Comparison of ENCODE assay signal across 16 mouse cellular contexts in the genomic region with DNA sequence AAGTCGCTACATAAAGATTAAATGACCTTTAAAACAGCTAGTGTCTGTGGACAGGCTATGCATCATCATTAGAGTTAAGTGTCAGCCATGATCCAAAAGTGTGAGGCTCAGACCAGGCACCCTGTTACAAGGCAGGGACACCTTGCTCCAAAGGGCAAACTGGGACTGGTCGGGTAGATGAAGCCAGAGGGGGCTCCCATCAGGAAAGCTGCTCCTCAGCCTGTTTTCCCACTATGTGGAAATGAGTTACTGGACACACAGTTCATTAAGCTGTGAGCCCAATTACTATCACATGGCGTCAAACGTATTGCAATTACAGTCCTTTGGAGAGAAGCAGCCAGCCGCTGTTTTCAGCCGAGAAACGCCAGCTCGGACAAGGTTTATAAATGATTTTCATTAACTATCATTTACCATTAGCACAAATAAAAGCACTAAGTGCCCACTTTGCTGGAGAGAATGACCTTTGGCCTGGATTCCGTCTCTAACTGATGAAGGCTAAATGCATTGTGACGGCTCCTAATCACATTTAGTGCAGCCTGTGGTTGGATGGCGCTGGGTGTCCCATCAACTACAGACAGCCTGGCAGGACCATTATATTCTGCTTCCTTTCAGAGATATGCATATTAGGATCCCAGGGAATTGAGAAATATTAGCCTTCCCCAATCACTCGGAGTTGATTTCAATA.
A peak's percentile ranks its signal among the peaks of the same experiment; 100 is the strongest.
DNase-seq lines count a peak whose midpoint lies in the region; ATAC-seq lines count a peak whose summit lies in the region.
"Had no signal": no experiment of that assay in that cellular context is flagged by ENCODE, and none has a peak within 500 bp of the region (broad histone marks: within the 10 kb centered on the region; RNA-seq: fewer than 3 reads in every experiment).

No protein-coding gene starts in this region.

- no peak overlapping the region for H3K4me3 ChIP-seq in forebrain, embryonic 12.5 days (replicated peaks)
- H3K4me3 ChIP-seq in forebrain, embryonic 10.5 days: no peak overlapping the region
- no peak overlapping the region for H3K4me3 ChIP-seq in hindbrain, embryonic 10.5 days
- no peak overlapping the region for H3K4me3 ChIP-seq in midbrain, embryonic 13.5 days (replicated peaks)
- H3K4me3 ChIP-seq in heart, embryonic 12.5 days: no peak overlapping the region
- H3K4me3 ChIP-seq: embryonic facial prominence, embryonic 13.5 days; liver, embryonic 15.5 days had no signal

- no peak overlapping the region for H3K27ac ChIP-seq in forebrain, embryonic 12.5 days
- H3K27ac ChIP-seq in forebrain, embryonic 10.5 days: no peak overlapping the region
- no peak overlapping the region for H3K27ac ChIP-seq in hindbrain, embryonic 10.5 days
- no peak overlapping the region for H3K27ac ChIP-seq in midbrain, embryonic 13.5 days
- no peak overlapping the region for H3K27ac ChIP-seq in heart, embryonic 12.5 days (ENCODE audit: poor library complexity, severe bottlenecking)
- H3K27ac ChIP-seq: embryonic facial prominence, embryonic 13.5 days; liver, embryonic 15.5 days had no signal

- no peak overlapping the region for H3K9ac ChIP-seq in forebrain, embryonic 12.5 days
- H3K9ac ChIP-seq in midbrain, embryonic 13.5 days (replicated peaks): no peak overlapping the region
- no peak overlapping the region for H3K9ac ChIP-seq in heart, embryonic 12.5 days
- H3K9ac ChIP-seq: embryonic facial prominence, embryonic 13.5 days; liver, embryonic 15.5 days had no signal

- DNase-seq in forebrain, embryonic 10.5 days (ENCODE audit: extremely low spot score, low spot score): no peak
- peak; percentile 7 for DNase-seq in hindbrain, embryonic 10.5 days (ENCODE audit: low spot score)
- DNase-seq in retina, postnatal 1 day: peak; percentile 76
- DNase-seq in c-Kit-positive CD71-positive TER-119-positive erythroid progenitor cells, embryonic 14.5 days (ENCODE audit: low spot score): no peak
- DNase-seq: adrenal gland, postnatal 10 days; cerebellum, postnatal 10 days; gastrocnemius, postnatal 25 days; kidney, postnatal 25 days; lung, postnatal 36 days; right cerebral cortex, adult 18-20 months had no signal

- peaks cover 11% of the 10 kb centered on the region; the same call in 1 of the 2 replicates for H3K4me1 ChIP-seq in forebrain, embryonic 12.5 days
- peaks cover 11% of the 10 kb centered on the region for H3K4me1 ChIP-seq in forebrain, embryonic 10.5 days
- H3K4me1 ChIP-seq in hindbrain, embryonic 10.5 days (replicated peaks): peaks cover 8% of the 10 kb centered on the region; the same call in 1 of the 2 replicates
- peaks cover 14% of the 10 kb centered on the region for H3K4me1 ChIP-seq in midbrain, embryonic 13.5 days (replicated peaks)
- H3K4me1 ChIP-seq in heart, embryonic 12.5 days (replicated peaks): no peaks in the 10 kb centered on the region
- H3K4me1 ChIP-seq: liver, embryonic 15.5 days had no signal

- 41% methylated on average over 12 of the region's 12 CpGs for WGBS in forebrain, embryonic 12.5 days
- WGBS in forebrain, embryonic 10.5 days: 69% methylated on average over 12 of the region's 12 CpGs
- 65% methylated on average over 12 of the region's 12 CpGs for WGBS in hindbrain, embryonic 10.5 days
- WGBS in midbrain, embryonic 13.5 days: 41% methylated on average over 12 of the region's 12 CpGs
- WGBS in heart, embryonic 12.5 days: 66% methylated on average over 12 of the region's 12 CpGs

- peak; percentile 76 for ATAC-seq in forebrain, embryonic 12.5 days (ENCODE audit: low FRiP score)
- ATAC-seq in midbrain, embryonic 13.5 days: 0 out of 2 replicates have a peak, but pooled peaks have one; percentile 40
- ATAC-seq in megakaryocyte progenitor cell, adult 5-6 weeks (replicated peaks; ENCODE audit: poor library complexity): no peak
- no peak for ATAC-seq in heart, embryonic 12.5 days (ENCODE audit: insufficient number of reproducible peaks, low FRiP score)

- no peaks in the 10 kb centered on the region for H3K9me3 ChIP-seq in forebrain, embryonic 12.5 days
- no peaks in the 10 kb centered on the region for H3K9me3 ChIP-seq in forebrain, embryonic 10.5 days
- H3K9me3 ChIP-seq in hindbrain, embryonic 10.5 days: no peaks in the 10 kb centered on the region
- no peaks in the 10 kb centered on the region for H3K9me3 ChIP-seq in midbrain, embryonic 13.5 days
- H3K9me3 ChIP-seq in heart, embryonic 12.5 days (replicated peaks): 0 out of 2 replicates have a peak, but pooled peaks cover 4% of the 10 kb centered on the region
- H3K9me3 ChIP-seq: embryonic facial prominence, embryonic 13.5 days; liver, embryonic 15.5 days had no signal

- H3K4me2 ChIP-seq in forebrain, embryonic 12.5 days: peak overlapping the region; percentile 19; the same call in 1 of the 2 replicates
- H3K4me2 ChIP-seq in midbrain, embryonic 13.5 days (replicated peaks): no peak overlapping the region
- H3K4me2 ChIP-seq in heart, embryonic 12.5 days: no peak overlapping the region
- H3K4me2 ChIP-seq: embryonic facial prominence, embryonic 13.5 days; liver, embryonic 15.5 days had no signal

- H3K27me3 ChIP-seq in forebrain, embryonic 12.5 days: no peaks in the 10 kb centered on the region
- no peaks in the 10 kb centered on the region for H3K27me3 ChIP-seq in forebrain, embryonic 10.5 days (ENCODE audit: poor library complexity, severe bottlenecking)
- no peaks in the 10 kb centered on the region for H3K27me3 ChIP-seq in hindbrain, embryonic 10.5 days (ENCODE audit: insufficient read depth, poor library complexity, severe bottlenecking)
- no peaks in the 10 kb centered on the region for H3K27me3 ChIP-seq in midbrain, embryonic 13.5 days
- H3K27me3 ChIP-seq in heart, embryonic 12.5 days (replicated peaks): no peaks in the 10 kb centered on the region
- H3K27me3 ChIP-seq: embryonic facial prominence, embryonic 13.5 days; liver, embryonic 15.5 days had no signal

- no peaks in the 10 kb centered on the region for H3K36me3 ChIP-seq in forebrain, embryonic 12.5 days (replicated peaks)
- no peaks in the 10 kb centered on the region for H3K36me3 ChIP-seq in forebrain, embryonic 10.5 days (replicated peaks)
- no peaks in the 10 kb centered on the region for H3K36me3 ChIP-seq in hindbrain, embryonic 10.5 days
- no peaks in the 10 kb centered on the region for H3K36me3 ChIP-seq in midbrain, embryonic 13.5 days
- no peaks in the 10 kb centered on the region for H3K36me3 ChIP-seq in heart, embryonic 12.5 days
- H3K36me3 ChIP-seq: embryonic facial prominence, embryonic 13.5 days; liver, embryonic 15.5 days had no signal

Comparison
In these comparisons a context has a peak if more than half of its experiments do, and no peak if none do; other contexts are left out.
1. ATAC-seq: peak in forebrain, embryonic 12.5 days (single experiment) and midbrain, embryonic 13.5 days (single experiment); none in megakaryocyte progenitor cell, adult 5-6 weeks (single experiment) and heart, embryonic 12.5 days (single experiment).
2. DNase-seq: peak in hindbrain, embryonic 10.5 days (single experiment) and retina, postnatal 1 day (single experiment); none in forebrain, embryonic 10.5 days (single experiment) and c-Kit-positive CD71-positive TER-119-positive erythroid progenitor cells, embryonic 14.5 days (single experiment).